Mouse (Mus musculus): ENCODE data around the gene Ace2. TPM values are rescaled to one million over a fixed set of nuclear protein-coding genes. Genes with fewer than 3 reads are reported as not detected.

Gene Ace2
- polyA plus RNA-seq, 1 experiment = 1.2 TPM

DNA sequence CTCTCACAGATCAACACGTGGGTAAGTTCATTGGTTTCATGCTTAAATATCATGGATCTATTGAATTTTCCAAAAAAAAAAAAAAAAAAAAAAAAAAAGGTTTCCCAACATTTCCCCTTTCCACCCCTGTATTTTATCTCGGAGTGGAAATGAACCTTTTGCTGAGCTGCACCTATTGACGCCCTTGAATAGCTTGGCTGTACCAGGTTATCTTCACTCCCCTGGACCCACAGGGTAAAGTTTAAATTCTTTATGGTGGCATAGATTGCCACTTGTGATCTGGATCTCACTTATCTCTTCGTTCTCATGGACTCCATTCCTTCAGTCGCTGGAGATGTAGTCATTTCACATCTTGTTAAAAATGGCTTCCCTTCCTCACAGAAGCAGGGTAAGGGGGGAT, 15.5 kb downstream of the Ace2 start:
- Histone ChIP-seq H3K4me1 (ENCODE audit: control insufficient read depth, insufficient read depth, low read length) (no peaks in the 10 kb centered on the region), H3K27ac (ENCODE audit: insufficient read depth, low read length) (no peak overlapping the region), H3K4me3 (replicated peaks; ENCODE audit: insufficient read depth, low read depth, low read length) (no peak overlapping the region), H3K27me3 (ENCODE audit: control insufficient read depth, insufficient read depth, low read length) (no peaks in the 10 kb centered on the region)
- DNase-seq = no peak
- TF ChIP-seq POLR2A (IDR thresholded peaks at IDR 0.05; ENCODE audit: borderline replicate concordance, insufficient read depth, low read length) (no peak), CTCF (IDR thresholded peaks at IDR 0.05; ENCODE audit: borderline replicate concordance, insufficient read depth, low read depth, low read length) (no peak)
- WGBS = 81% methylated on average over 5 of the region's 5 CpGs

DNA sequence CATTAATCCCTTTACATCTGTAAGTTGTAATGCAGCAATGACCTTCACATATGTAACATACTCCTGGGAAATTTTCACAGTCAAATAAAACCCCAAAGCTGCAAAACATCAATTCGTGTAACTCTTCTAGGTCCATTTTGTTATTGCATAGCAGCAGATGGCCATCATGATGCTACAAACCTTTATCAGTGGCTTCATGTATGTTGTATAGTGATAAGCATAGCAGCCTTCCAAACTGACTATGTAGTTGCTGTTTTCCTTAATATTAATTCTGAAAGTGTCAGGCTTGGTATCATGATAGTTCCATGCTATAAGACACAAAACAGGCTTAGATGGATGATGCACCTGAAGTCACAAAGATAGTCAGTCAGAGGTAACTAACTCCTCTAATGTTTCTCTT, 25.5 kb downstream of the Ace2 start:
- Histone ChIP-seq H3K4me3 (replicated peaks; ENCODE audit: insufficient read depth, low read depth, low read length) (no peak overlapping the region), H3K27me3 (ENCODE audit: control insufficient read depth, insufficient read depth, low read length) (no peaks in the 10 kb centered on the region), H3K27ac (ENCODE audit: insufficient read depth, low read length) (no peak overlapping the region), H3K4me1 (ENCODE audit: control insufficient read depth, insufficient read depth, low read length) (no peaks in the 10 kb centered on the region)
- DNase-seq = no peak
- TF ChIP-seq CTCF (IDR thresholded peaks at IDR 0.05; ENCODE audit: borderline replicate concordance, insufficient read depth, low read depth, low read length) (no peak), POLR2A (IDR thresholded peaks at IDR 0.05; ENCODE audit: borderline replicate concordance, insufficient read depth, low read length) (no peak)
- 81% methylated on average over 1 of the region's 1 CpGs for WGBS

DNA sequence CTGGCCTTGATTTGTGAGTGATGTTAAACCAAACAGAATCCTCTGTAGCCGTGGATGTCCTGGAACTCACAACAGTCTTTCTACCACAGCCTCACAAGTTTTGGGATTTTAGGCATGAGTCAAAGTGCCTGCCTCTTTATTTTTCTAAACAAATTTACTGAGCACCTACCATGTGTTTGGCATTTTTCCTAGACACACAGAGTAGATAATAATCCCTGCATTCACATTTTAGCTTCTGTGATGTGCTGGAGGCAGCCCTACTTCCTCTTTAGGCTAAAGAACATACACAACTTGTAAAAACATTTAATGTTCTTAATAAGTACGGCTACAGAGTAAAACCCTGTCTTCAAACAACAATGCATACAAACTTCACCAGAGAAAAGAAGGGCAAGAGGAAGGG, 31.9 kb downstream of the Ace2 start:
- H3K4me1 ChIP-seq (ENCODE audit: control insufficient read depth, insufficient read depth, low read length) = no peaks in the 10 kb centered on the region
- H3K4me3 ChIP-seq (replicated peaks; ENCODE audit: insufficient read depth, low read depth, low read length) = no peak overlapping the region
- TF ChIP-seq POLR2A (IDR thresholded peaks at IDR 0.05; ENCODE audit: borderline replicate concordance, insufficient read depth, low read length) (no peak), CTCF (IDR thresholded peaks at IDR 0.05; ENCODE audit: borderline replicate concordance, insufficient read depth, low read depth, low read length) (no peak)
- no peak for DNase-seq
- H3K27me3 ChIP-seq (ENCODE audit: control insufficient read depth, insufficient read depth, low read length) = no peaks in the 10 kb centered on the region
- no peak overlapping the region for H3K27ac ChIP-seq (ENCODE audit: insufficient read depth, low read length)
- 82% methylated on average over 2 of the region's 2 CpGs for WGBS

DNA sequence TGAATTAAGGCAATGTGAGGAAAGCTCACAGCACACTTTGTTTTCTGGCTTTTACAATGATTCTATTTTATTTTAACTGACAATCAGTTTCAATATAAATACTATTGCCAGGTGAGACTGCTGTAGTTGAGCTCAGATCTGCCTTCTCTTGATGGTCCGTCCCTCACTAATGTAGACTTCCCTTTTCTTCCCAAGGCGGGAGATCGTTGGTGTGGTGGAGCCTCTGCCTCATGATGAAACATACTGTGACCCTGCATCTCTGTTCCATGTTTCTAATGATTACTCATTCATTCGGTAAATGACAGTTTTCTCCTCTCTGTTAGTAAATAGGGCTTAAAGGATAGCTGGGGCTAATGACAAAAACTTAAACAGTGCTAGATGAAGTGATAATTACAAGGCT, 34.7 kb downstream of the Ace2 start:
- Histone ChIP-seq H3K4me1 (ENCODE audit: control insufficient read depth, insufficient read depth, low read length) (no peaks in the 10 kb centered on the region), H3K27ac (ENCODE audit: insufficient read depth, low read length) (no peak overlapping the region), H3K27me3 (ENCODE audit: control insufficient read depth, insufficient read depth, low read length) (no peaks in the 10 kb centered on the region), H3K4me3 (replicated peaks; ENCODE audit: insufficient read depth, low read depth, low read length) (no peak overlapping the region)
- TF ChIP-seq POLR2A (IDR thresholded peaks at IDR 0.05; ENCODE audit: borderline replicate concordance, insufficient read depth, low read length) (no peak), CTCF (IDR thresholded peaks at IDR 0.05; ENCODE audit: borderline replicate concordance, insufficient read depth, low read depth, low read length) (no peak)
- 92% methylated on average over 4 of the region's 4 CpGs for WGBS
- no peak for DNase-seq

DNA sequence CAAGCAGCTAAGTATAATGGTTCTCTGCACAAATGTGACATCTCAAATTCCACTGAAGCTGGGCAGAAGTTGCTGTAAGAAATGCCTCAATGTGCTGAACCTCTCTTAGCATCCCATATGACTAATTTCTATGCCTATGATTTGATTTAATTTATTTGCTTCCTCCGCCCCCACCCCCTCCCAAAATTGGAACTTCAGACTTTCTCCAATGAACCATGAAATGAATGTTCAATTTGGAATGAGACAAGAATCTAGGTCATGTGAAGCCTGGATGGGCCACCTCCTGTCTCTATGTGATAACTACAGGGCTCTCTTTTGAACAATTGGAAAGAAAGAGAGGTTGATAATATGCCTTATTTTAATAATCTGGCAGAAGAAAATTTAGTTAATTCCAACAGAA, 36.2 kb downstream of the Ace2 start:
- no peak overlapping the region for H3K4me3 ChIP-seq (replicated peaks; ENCODE audit: insufficient read depth, low read depth, low read length)
- no peaks in the 10 kb centered on the region for H3K27me3 ChIP-seq (ENCODE audit: control insufficient read depth, insufficient read depth, low read length)
- H3K27ac ChIP-seq (ENCODE audit: insufficient read depth, low read length) = no peak overlapping the region
- no peaks in the 10 kb centered on the region for H3K4me1 ChIP-seq (ENCODE audit: control insufficient read depth, insufficient read depth, low read length)
- DNase-seq = no peak
- WGBS = 83% methylated on average over 1 of the region's 1 CpGs
- TF ChIP-seq CTCF (IDR thresholded peaks at IDR 0.05; ENCODE audit: borderline replicate concordance, insufficient read depth, low read depth, low read length) = no peak
- TF ChIP-seq POLR2A (IDR thresholded peaks at IDR 0.05; ENCODE audit: borderline replicate concordance, insufficient read depth, low read length) = no peak

DNA sequence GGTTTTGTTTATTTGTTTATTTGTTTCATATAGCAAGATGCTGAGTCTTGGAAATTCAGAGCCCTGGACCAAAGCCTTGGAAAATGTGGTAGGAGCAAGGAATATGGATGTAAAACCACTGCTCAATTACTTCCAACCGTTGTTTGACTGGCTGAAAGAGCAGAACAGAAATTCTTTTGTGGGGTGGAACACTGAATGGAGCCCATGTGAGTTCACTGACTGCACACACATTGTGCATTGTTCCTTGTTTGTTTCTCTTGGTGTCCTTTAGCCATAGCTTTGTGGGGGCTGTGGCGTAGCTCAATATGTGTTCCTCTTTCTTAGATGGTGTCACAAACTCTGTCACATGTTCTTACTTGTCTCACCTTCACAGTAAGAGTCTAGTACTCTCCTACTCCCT, 36.6 kb downstream of the Ace2 start:
- H3K4me1 ChIP-seq (ENCODE audit: control insufficient read depth, insufficient read depth, low read length) = no peaks in the 10 kb centered on the region
- WGBS = 62% methylated on average over 2 of the region's 2 CpGs
- TF ChIP-seq POLR2A (IDR thresholded peaks at IDR 0.05; ENCODE audit: borderline replicate concordance, insufficient read depth, low read length) (no peak), CTCF (IDR thresholded peaks at IDR 0.05; ENCODE audit: borderline replicate concordance, insufficient read depth, low read depth, low read length) (no peak)

DNA sequence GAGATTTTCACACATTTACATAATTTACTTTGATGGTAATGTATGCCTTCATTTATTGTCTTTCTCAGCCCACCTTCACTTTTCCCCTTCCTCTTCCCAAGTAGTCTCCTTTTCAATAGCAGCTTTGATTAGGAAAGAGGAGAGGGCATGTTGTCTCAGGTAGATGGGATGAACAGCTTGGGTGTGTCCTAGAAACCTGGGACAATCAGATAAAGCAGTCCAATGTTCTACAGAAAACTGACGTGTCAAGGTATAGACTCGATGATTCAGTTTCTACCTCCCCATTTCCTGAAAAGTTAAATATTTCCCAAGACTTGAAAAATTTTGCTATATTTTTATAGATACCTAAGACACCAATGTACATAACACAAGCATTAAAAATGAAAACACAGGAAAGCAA, 39.7 kb downstream of the Ace2 start:
- Histone ChIP-seq H3K4me1 (ENCODE audit: control insufficient read depth, insufficient read depth, low read length) (no peaks in the 10 kb centered on the region), H3K4me3 (replicated peaks; ENCODE audit: insufficient read depth, low read depth, low read length) (no peak overlapping the region), H3K27me3 (ENCODE audit: control insufficient read depth, insufficient read depth, low read length) (no peaks in the 10 kb centered on the region), H3K27ac (ENCODE audit: insufficient read depth, low read length) (no peak overlapping the region)
- DNase-seq = no peak
- TF ChIP-seq POLR2A (IDR thresholded peaks at IDR 0.05; ENCODE audit: borderline replicate concordance, insufficient read depth, low read length) (no peak), CTCF (IDR thresholded peaks at IDR 0.05; ENCODE audit: borderline replicate concordance, insufficient read depth, low read depth, low read length) (no peak)
- 88% methylated on average over 2 of the region's 2 CpGs for WGBS

More for the DNA sequence above, 36.6 kb downstream of the Ace2 start:
- H3K4me3 ChIP-seq (replicated peaks; ENCODE audit: insufficient read depth, low read depth, low read length) = no peak overlapping the region
- DNase-seq = no peak
- no peaks in the 10 kb centered on the region for H3K27me3 ChIP-seq (ENCODE audit: control insufficient read depth, insufficient read depth, low read length)
- H3K27ac ChIP-seq (ENCODE audit: insufficient read depth, low read length) = no peak overlapping the region

DNA sequence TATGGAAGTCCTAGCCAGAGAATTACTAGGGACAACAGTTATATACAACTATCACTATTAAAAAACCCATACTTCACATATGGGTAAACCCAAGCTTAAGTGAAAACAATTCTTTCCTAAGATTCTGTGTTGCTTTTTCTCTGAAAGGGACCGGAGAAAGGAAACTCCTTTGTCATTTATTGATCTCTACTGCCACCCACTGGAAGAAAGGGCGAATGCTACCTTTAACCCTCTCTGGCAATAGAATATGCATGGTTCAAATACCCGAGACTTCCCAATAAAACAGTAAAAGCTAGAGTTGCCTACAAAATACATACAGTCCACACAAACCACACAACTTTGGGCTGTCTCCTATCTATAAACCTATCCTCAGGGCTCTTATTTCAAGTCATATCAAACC, 40.6 kb downstream of the Ace2 start:
- no peak for TF ChIP-seq POLR2A (IDR thresholded peaks at IDR 0.05; ENCODE audit: borderline replicate concordance, insufficient read depth, low read length)
- no peak for TF ChIP-seq CTCF (IDR thresholded peaks at IDR 0.05; ENCODE audit: borderline replicate concordance, insufficient read depth, low read depth, low read length)
- no peaks in the 10 kb centered on the region for H3K27me3 ChIP-seq (ENCODE audit: control insufficient read depth, insufficient read depth, low read length)
- WGBS = 6% methylated on average over 3 of the region's 3 CpGs
- no peaks in the 10 kb centered on the region for H3K4me1 ChIP-seq (ENCODE audit: control insufficient read depth, insufficient read depth, low read length)
- H3K27ac ChIP-seq (ENCODE audit: insufficient read depth, low read length) = no peak overlapping the region
- DNase-seq = peak; percentile 33 to 44
- no peak overlapping the region for H3K4me3 ChIP-seq (replicated peaks; ENCODE audit: insufficient read depth, low read depth, low read length)
